Comparison of ENCODE assay signal across 17 mouse cellular contexts in the genomic region with DNA sequence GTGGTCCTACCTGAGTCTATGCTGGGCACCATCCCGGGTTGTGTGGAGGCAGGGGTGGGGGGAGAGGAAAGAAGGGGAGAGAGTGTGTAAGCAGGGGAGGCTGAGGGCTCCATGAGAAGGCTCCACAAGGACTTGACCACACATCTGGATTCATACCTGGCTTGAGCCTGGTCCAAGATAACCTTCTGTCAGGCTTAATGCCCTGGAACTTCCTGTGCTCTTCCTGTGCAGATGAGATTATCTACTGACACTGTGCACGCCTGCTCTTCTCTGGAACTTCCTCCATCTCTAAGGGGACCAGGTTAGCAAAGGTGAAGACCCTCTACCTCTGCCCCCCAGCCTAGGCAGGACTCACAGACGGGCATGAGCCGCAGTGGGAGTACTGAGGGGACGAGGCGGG. TPM values are rescaled to one million over a fixed set of nuclear protein-coding genes. Genes with fewer than 3 reads are reported as not detected.
"Had no signal": no experiment of that assay in that cellular context is flagged by ENCODE, and none has a peak within 500 bp of the region (broad histone marks: within the 10 kb centered on the region; RNA-seq: fewer than 3 reads in every experiment).

No protein-coding gene starts in this region.

- DNase-seq: kidney, adult 18-20 months; kidney, adult 9 months; kidney, postnatal 14 days; kidney, postnatal 4 days; layer of hippocampus, postnatal 36 days; liver, embryonic 13.5 days; lung, adult 2 months; lung, postnatal 14 days; lung, postnatal 4 days; right cerebral cortex, adult 18-20 months; right cerebral cortex, postnatal 14 days; right cerebral cortex, postnatal 4 days; thymus, postnatal 25 days had no signal

- H3K9me3 ChIP-seq: liver, embryonic 13.5 days had no signal

- H3K9ac ChIP-seq: liver, embryonic 13.5 days had no signal

- H3K27ac ChIP-seq: liver, embryonic 13.5 days; stomach, postnatal 0 days had no signal

- H3K4me3 ChIP-seq: left cerebral cortex, adult 2 months; liver, embryonic 13.5 days; myocyte had no signal

- H3K36me3 ChIP-seq: liver, embryonic 13.5 days had no signal

RNA-seq across cellular contexts. Expression of a gene that starts 3.2 kb away (rescaled TPM):
- total RNA-seq: monocyte, adult 5-6 weeks had no signal
